Mouse (Mus musculus) adrenal gland, postnatal 36 days (tissue): ENCODE measurements around the gene Crtac1. TPM values are rescaled to one million over a fixed set of nuclear protein-coding genes. Genes with fewer than 3 reads are reported as not detected.

Experiments
- DNase-seq, 2 experiments: peaks; one replicate each; pipeline ENCODE4 v3.0.0; 2021; ENCODE audit warnings: mixed read lengths in 1 of 2
- total RNA-seq, 2 experiments: library from RNA; stranded (reverse); gene quantifications; 2 replicates each; pipeline ENCODE4 v1.2.3; 2021

Gene Crtac1
- total RNA-seq, 2 experiments from 2014 or later: 0.30 to 0.93 TPM

GRCm38 (mm10) chr19:42425208-42425607, 6.4 kb downstream of the Crtac1 start:
- peak; percentile 10 to 16 for DNase-seq

- DNase-seq: no peak
These were observed 16.5 kb downstream of the Crtac1 start for GRCm38 (mm10) chr19:42415042-42415441.

DNA sequence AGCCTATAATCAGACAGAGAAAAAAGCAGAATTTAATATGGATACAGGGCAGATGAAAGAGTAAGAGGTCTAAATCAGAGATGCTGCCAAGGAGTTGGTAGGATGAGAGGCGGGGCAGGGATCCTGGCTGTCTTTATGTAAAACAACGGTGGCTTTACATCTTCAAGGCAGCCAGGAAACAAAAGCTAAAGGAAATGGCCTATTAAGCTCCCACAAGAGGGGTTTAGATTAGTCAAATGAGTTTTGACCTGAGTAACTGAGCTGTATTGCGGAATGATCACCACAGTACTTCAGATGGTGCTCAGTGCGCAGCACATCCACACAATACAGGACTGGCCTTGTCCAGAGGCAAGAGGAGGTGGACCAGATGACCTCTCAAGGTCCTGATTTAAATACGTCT, 21.7 kb downstream of the Crtac1 start:
- no peak for DNase-seq

DNA sequence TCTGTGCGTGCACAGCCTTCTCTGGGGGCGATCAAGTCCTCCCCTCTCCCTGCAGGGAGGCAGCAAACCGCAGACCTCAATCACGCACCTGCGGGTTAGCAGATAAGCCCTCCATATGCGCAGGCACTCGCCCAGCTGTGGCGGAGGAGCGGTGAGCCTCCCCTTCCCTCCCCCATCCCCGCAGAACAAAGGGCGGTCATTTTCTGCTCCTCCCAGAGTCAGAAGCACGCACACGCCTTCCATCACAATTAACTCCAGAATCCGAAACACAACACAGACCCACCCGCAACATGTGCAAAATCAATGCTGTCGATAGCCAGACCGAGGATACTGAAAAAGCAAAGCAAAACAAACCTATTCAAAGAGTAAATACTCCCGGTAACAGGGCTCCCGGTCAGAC, 22.4 kb downstream of the Crtac1 start:
- no peak for DNase-seq

GRCm38 (mm10) chr19:42404364-42404763, 27.2 kb downstream of the Crtac1 start:
- no peak for DNase-seq

- no peak for DNase-seq
These were observed 31.6 kb downstream of the Crtac1 start for GRCm38 (mm10) chr19:42399974-42400373.

DNA sequence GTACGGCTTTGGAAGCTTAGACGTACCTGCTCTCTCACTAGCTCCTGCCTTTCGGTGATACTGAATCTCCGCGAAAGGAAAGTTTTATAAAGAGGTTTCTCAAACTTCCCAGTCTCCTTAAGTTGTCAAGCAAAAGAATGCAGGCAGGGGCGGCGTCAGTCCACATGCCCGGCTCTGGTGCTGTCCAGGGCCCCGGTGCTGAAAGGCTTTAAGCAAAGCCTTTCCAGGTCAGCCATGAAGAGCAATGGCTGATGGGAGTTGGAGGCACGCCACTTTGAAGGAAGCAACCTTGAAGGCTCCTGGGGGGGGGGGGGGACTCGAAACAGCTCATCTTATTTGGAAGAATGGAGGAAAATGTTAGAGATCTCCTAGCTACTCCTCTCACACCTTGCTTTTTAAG, 34.3 kb downstream of the Crtac1 start:
- peak; percentile 19 to 64 for DNase-seq

- DNase-seq: no peak
These were observed 36.6 kb downstream of the Crtac1 start for GRCm38 (mm10) chr19:42394848-42395534.

DNA sequence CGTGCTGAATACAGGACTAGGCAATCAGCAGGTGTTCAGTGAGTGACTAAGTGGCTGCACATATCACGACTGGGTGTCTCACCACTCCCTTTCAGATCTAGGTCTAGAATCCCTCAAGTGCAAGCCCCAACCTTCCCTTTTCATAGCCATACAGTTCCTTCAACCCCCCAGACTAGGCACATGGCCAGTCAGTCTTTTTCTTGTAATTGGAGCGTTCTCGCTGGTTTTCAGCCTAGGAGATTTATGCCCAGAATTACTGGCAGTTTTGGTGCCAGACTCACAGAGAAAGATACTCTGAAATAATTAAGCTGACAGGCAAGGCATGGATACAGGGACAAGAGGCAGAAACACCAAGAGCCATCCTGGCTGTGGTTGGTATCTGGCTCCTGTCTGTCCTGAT, 37.7 kb downstream of the Crtac1 start:
- DNase-seq: no peak

DNA sequence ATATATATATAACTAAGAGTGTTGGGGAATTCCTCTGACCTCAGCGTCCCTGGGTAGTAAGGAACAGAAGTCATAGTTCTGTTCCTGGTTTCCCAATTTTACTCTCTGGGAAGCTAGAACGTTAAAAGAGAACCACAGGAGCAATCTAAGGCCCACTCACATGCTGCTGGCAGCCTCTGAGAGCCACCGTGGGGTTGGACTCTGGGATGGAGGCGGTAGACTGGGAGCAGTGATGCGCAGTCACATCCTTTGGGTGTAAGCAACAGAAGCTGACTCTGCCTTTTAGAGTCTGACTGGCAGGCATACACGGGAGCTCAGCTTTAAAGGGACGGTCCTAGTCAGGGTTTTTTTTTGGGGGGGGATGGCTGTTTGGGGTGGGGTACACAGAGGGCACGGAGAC, 39.5 kb downstream of the Crtac1 start:
- no peak for DNase-seq

DNA sequence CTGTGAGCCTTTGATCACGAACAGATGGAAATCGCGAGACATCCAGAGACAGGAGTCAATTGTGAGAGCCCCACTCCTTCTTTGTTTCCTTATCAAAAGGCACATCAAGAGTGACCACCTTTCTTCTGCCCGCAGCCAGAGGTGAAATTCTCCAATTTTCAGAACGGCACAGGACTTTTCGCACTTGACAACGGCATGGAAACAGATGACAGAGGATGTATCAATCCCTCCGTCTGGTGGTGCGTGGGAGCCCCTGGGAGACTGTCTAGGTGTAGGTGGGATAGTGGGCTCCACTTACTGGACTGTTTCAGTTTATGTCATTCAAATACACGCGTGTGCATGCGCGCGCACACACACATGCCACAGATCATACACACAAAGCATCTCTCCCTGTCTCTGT, 42.0 kb downstream of the Crtac1 start:
- DNase-seq: no peak

GRCm38 (mm10) chr19:42384981-42385598, 46.5 kb downstream of the Crtac1 start:
- no peak for DNase-seq

DNA sequence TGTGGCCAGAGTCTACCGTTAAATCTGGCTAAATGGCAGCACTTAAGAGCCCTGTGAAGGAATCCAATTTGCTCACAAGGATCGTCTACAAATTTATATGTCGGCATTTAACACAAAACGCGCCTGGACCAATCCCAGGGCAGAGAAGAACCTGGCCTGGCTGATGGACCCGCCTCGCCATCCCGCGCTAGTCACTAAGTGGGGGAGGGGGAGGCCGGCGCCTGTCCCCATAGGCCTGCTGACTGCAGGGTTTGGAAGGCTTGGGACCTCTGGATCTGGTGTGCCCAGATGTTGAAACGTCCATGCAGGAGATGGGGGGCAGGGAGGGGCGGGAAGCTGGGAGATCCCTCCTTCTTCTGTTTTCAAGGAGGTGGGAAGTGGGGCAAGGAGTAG, 50.6 kb downstream of the Crtac1 start:
- DNase-seq: no peak

DNA sequence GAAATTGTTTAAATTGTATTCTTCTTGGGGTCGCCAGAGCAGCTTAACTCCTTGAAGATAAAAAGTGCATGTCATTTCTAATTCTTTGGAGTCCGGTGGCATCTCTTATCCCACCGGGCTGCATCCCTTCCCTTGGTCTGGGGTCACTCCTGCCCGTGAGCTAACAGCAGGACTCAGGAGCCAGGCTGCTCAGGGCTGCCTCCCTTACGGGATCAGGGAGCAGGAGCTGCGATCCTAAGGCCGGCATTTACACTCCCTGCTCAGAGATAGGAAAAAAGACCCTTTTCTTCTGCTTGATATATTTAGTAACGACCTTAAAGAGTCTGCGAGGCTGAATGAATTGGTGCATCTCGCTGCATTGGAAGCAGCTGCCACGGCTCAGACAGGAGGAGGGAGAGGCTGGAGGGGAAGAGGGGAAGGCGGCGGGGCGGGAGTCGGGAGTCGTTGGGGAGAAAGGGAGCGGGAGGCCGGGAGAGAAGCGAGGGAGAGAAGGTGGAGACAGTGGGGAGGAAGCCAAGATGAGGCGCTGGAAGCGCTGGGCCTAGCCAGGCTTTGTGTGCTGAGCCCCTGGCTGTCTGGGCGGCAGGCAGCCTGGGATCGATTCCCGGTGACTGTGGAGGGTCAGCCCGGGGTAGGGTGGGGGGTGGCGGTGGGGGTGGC, 51.1 kb downstream of the Crtac1 start:
- no peak for DNase-seq

DNA sequence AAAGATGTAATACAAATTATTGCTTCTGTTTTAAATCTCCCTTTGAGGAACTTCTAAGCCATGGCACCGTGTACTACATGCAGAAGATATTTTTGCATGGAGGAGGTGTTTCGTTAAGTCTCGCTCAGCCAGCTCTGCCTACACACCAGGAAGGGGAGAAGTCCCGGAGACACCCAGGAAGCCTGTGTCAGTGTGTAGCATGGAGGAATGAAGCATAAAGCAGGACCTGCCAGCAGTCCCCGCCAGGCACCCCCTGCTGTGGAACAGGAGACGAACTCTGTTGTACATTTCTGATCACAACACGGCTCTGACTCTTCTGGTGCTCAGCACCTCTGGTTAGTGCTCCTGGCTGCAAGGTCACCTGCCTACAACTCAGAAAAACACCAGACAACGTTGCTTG, 51.8 kb downstream of the Crtac1 start:
- DNase-seq: no peak

DNA sequence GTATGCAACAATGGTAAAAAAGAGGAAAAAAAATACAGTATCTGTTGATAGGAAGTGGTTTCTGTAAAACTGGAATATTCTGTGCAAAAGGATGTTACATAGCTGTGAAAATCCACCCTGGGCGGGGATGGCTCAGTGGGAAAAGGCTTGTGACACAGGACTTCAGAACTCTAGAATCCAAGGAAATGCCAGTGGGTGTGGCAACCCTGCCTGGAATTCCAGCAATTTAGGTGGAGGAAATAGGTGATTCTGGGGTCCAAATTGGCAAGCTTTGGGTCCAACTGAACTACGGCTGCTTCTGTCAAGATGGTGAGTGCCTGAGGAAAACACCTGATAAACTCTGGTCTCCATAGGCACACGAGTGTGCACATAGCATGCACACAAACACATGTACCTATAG, 54.4 kb downstream of the Crtac1 start:
- no peak for DNase-seq

GRCm38 (mm10) chr19:42363551-42363950, 68.0 kb downstream of the Crtac1 start:
- DNase-seq: no peak

DNA sequence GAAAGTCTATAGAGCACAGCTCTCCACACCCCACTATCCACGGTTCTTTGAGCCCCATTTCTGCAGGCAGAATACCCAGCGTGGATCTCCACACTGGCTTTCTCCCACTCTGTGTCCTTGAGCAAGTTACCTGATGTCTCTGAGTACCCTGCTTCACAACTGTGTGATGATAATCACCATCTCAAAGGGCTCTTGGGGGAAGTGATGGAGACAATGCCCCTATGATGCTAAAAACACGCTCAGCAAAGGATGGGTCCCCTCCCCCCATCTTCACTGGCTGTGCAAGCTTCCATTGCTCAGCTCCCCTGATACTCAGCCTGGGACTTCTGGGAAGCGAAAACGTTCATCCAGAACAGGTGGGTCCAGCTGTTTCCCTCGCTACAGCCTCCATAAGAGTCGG, 73.2 kb downstream of the Crtac1 start:
- DNase-seq: no peak

GRCm38 (mm10) chr19:42356854-42357253, 74.7 kb downstream of the Crtac1 start:
- DNase-seq: no peak

DNA sequence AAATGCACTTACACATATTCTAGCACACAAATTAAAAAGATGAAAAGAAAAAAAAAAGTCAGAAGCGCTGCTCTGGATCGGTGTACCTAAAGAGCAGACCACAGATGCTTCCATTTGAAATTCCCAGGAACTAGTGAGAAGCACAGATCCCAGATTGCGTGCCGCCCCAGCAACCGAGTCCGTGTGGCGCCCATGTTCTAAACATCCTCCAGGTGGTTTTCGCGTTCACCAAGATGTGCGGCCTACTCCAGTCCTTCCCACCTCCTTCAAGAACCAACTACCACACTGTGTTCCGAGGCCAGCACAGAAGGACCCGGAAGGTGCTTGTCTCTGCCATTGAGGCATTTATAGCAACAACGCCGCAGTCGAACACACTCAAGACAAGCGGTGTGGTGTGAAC, 76.1 kb downstream of the Crtac1 start:
- DNase-seq: no peak

GRCm38 (mm10) chr19:42341183-42341582, 90.4 kb downstream of the Crtac1 start:
- peak; percentile 9 to 21 for DNase-seq

GRCm38 (mm10) chr19:42332081-42332736, 99.4 kb downstream of the Crtac1 start:
- no peak for DNase-seq

DNA sequence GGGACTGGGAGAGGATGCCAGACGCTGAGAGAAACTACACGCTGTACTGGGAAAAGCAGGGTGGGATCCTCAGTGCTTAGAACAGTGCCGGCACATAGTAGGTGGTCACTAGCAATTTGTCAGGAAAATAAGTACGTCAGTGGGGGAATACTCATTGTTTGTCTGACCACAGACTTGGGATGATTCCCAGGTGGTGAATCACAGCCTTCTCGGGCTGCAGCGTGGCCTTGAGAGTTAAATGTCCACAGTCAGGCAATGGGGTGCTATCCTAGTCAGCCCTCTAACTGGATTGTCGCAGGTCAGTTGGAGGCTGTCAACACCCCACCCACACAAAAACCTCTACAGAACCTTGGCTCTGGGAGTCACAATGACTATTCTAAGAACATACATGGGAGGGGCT, 100.1 kb downstream of the Crtac1 start:
- peak; percentile 67 to 70 for DNase-seq
